Comparison of ENCODE assay signal across 12 mouse cellular contexts in genomic region chr11:26640314-26640785, GRCm38 (mm10). TPM values are rescaled to one million over a fixed set of nuclear protein-coding genes. Genes with fewer than 3 reads are reported as not detected.
DNase-seq lines count a peak whose midpoint lies in the region; TF ChIP-seq lines count a peak whose summit lies in the region.
"Had no signal": no experiment of that assay in that cellular context is flagged by ENCODE, and none has a peak within 500 bp of the region (broad histone marks: within the 10 kb centered on the region; RNA-seq: fewer than 3 reads in every experiment).

No protein-coding gene starts in this region.

- no peak for TF ChIP-seq CTCF in thymus, adult 2 months (IDR thresholded peaks at IDR 0.05; ENCODE audit: borderline replicate concordance, control insufficient read depth, extremely low read depth, insufficient read depth, low read length, poor library complexity)

- H3K4me3 ChIP-seq in thymus, adult 2 months (ENCODE audit: control insufficient read depth, insufficient read depth, low read length): no peak overlapping the region

- 7% methylated on average over 8 of the region's 8 CpGs for WGBS in thymus, adult 2 months

- no peaks in the 10 kb centered on the region for H3K36me3 ChIP-seq in thymus, adult 2 months (ENCODE audit: control insufficient read depth, insufficient read depth, low read length)

- H3K27ac ChIP-seq in thymus, adult 2 months (ENCODE audit: control insufficient read depth, insufficient read depth, low read length): no peak overlapping the region

- peak; percentile 2 for DNase-seq in thymus, adult 2 months
- DNase-seq in thymus, postnatal 4 days: no peak
- peak; percentile 65 for DNase-seq in c-Kit-positive CD71-negative TER-119-negative erythroid progenitor cells, embryonic 14.5 days (ENCODE audit: low read depth)
- DNase-seq in lung, postnatal 10 days: peak; percentile 3
- DNase-seq in thymus, postnatal 14 days: peak; percentile 7
- no peak for DNase-seq in embryo, embryonic 10.5 days (ENCODE audit: low spot score)
- DNase-seq in adrenal gland, adult 8-10 months: no peak
- no peak for DNase-seq in right cerebral cortex, adult 18-20 months
- DNase-seq: left cerebral cortex, postnatal 4 days had no signal

- no peaks in the 10 kb centered on the region; the same call in 1 of the 2 replicates for H3K4me1 ChIP-seq in thymus, adult 2 months (replicated peaks; ENCODE audit: control insufficient read depth, insufficient read depth, low read length)

- H3K27me3 ChIP-seq in thymus, adult 2 months (ENCODE audit: control insufficient read depth, insufficient read depth, low read length): no peaks in the 10 kb centered on the region

- TF ChIP-seq POLR2A in thymus, adult 2 months (IDR thresholded peaks at IDR 0.05; ENCODE audit: control insufficient read depth, extremely low read depth, insufficient read depth, low read length, poor library complexity): no peak

RNA-seq across cellular contexts. Expression of gene Vrk2, which starts 46.6 kb away (rescaled TPM):
- polyA plus RNA-seq in thymus, adult 2 months (2012; rRNA removed): 2.9 and 4.6 TPM in 2 replicates
- total RNA-seq in adrenal gland, adult 8-10 months (2022): 10 to 100 TPM in 2 of 4 experiments, 1 to 10 TPM in 2; 8.2 to 12.6 (median 10.2) TPM

RNA-seq across cellular contexts. Expression of gene Gm6899, which starts 47.3 kb away (rescaled TPM):
- polyA plus RNA-seq in thymus, adult 2 months (2012; rRNA removed): not detected in 2 replicates
- not detected for total RNA-seq in adrenal gland, adult 8-10 months (2022)
- total RNA-seq: left cerebral cortex, postnatal 4 days had no signal
- polyA plus RNA-seq: embryonic facial prominence, embryonic 14.5 days; heart, embryonic 14.5 days; neural tube, embryonic 11.5 days had no signal

Comparison
In these comparisons a context has a peak if more than half of its experiments do, and no peak if none do; other contexts are left out.
1. DNase-seq: peak in thymus, adult 2 months (single experiment), c-Kit-positive CD71-negative TER-119-negative erythroid progenitor cells, embryonic 14.5 days (single experiment), lung, postnatal 10 days (single experiment) and thymus, postnatal 14 days (single experiment); none in thymus, postnatal 4 days (single experiment), embryo, embryonic 10.5 days (single experiment), adrenal gland, adult 8-10 months (single experiment) and right cerebral cortex, adult 18-20 months (single experiment).